Comparison of ENCODE assay signal across 11 mouse cellular contexts in genomic region chr2:135035640-135036260, GRCm38 (mm10).
DNase-seq lines count a peak whose midpoint lies in the region; ATAC-seq lines count a peak whose summit lies in the region.
"Had no signal": no experiment of that assay in that cellular context is flagged by ENCODE, and none has a peak within 500 bp of the region (broad histone marks: within the 10 kb centered on the region; RNA-seq: fewer than 3 reads in every experiment).

No protein-coding gene starts in this region.

- ATAC-seq in heart, embryonic 16.5 days (replicated peaks; ENCODE audit: extremely low read depth, insufficient read depth, low FRiP score), result peak; percentile 60
- ATAC-seq: hindbrain, postnatal 0 days had no signal

- H3K4me1 ChIP-seq in heart, embryonic 10.5 days, result peaks cover 6% of the 10 kb centered on the region; the same call in 1 of the 2 replicates
- H3K4me1 ChIP-seq in heart, embryonic 16.5 days (ENCODE audit: control insufficient read depth, insufficient read depth, low read length), result peaks cover 10% of the 10 kb centered on the region

- peak overlapping the region; percentile 10; the same call in 1 of the 2 replicates for H3K4me2 ChIP-seq in heart, embryonic 16.5 days (ENCODE audit: low read depth, low read length)

- peak; percentile 34 for DNase-seq in heart, adult 8-10 months (ENCODE audit: low spot score)
- DNase-seq in heart, embryonic 10.5 days (ENCODE audit: low spot score), result no peak
- peak; percentile 64 for DNase-seq in embryo, embryonic 10.5 days (ENCODE audit: low spot score)
- DNase-seq in lung, postnatal 10 days, result peak; percentile 11
- DNase-seq in cerebellum, adult 11 months, result no peak
- DNase-seq in spleen, postnatal 14 days (ENCODE audit: low spot score in 2 of 2), result no peak
- DNase-seq in cerebellum, adult 9-11 months, result no peak

- H3K27ac ChIP-seq in heart, embryonic 10.5 days, result no peak overlapping the region
- H3K27ac ChIP-seq in heart, embryonic 16.5 days (ENCODE audit: low read length), result peak overlapping the region; percentile 28
- H3K27ac ChIP-seq: hindbrain, postnatal 0 days; macrophage; stomach, postnatal 0 days had no signal

- no peak overlapping the region for H3K4me3 ChIP-seq in heart, embryonic 10.5 days
- H3K4me3 ChIP-seq in heart, embryonic 16.5 days (ENCODE audit: low read length), result no peak overlapping the region

- 22% methylated on average over 4 of the region's 4 CpGs for WGBS in heart, embryonic 10.5 days
- 4% methylated on average over 4 of the region's 4 CpGs for WGBS in heart, embryonic 16.5 days

- H3K36me3 ChIP-seq in heart, embryonic 10.5 days, result no peaks in the 10 kb centered on the region
- H3K36me3 ChIP-seq in heart, embryonic 16.5 days (ENCODE audit: control insufficient read depth, insufficient read depth), result no peaks in the 10 kb centered on the region

- H3K9ac ChIP-seq in heart, embryonic 16.5 days (ENCODE audit: low read length), result no peak overlapping the region

- no peaks in the 10 kb centered on the region for H3K9me3 ChIP-seq in heart, embryonic 10.5 days
- H3K9me3 ChIP-seq in heart, embryonic 16.5 days (replicated peaks; ENCODE audit: control insufficient read depth, low read length), result no peaks in the 10 kb centered on the region

- no peaks in the 10 kb centered on the region for H3K27me3 ChIP-seq in heart, embryonic 10.5 days (ENCODE audit: insufficient read depth, poor library complexity, severe bottlenecking)
- H3K27me3 ChIP-seq in heart, embryonic 16.5 days (ENCODE audit: control insufficient read depth, insufficient read depth, low read length), result no peaks in the 10 kb centered on the region

Comparison
In these comparisons a context has a peak if more than half of its experiments do, and no peak if none do; other contexts are left out.
1. DNase-seq: peak in heart, adult 8-10 months (single experiment), embryo, embryonic 10.5 days (single experiment) and lung, postnatal 10 days (single experiment); none in heart, embryonic 10.5 days (single experiment), cerebellum, adult 11 months (single experiment), spleen, postnatal 14 days (0 of 2) and cerebellum, adult 9-11 months (single experiment).